Mouse (Mus musculus) lung, postnatal 0 days (tissue): ENCODE measurements around the gene Cul9.

Source experiments
- CTCF ChIP-seq: IDR thresholded peaks from 2 replicates; pipeline ENCODE4 v1.5.1; 2016; ENCODE audit warnings: antibody characterized with exemption, mild to moderate bottlenecking
- EP300 ChIP-seq: IDR thresholded peaks from 2 replicates; pipeline ENCODE4 v1.6.1; 2016; ENCODE audit warnings: antibody characterized with exemption, mild to moderate bottlenecking, control low read depth

GRCm38 (mm10) chr17:46486995-46487394 lies 59.2 kb downstream of the Cul9 start:
- no peak for TF ChIP-seq CTCF
- TF ChIP-seq EP300, result no peak
